Mouse (Mus musculus): Measurements from ENCODE around the gene Cybb. TPM values are rescaled to one million over a fixed set of nuclear protein-coding genes. Genes with fewer than 3 reads are reported as not detected.
"Not testable (repeated sequence)": the region's sequence is repeated elsewhere in the genome, so short reads cannot be mapped to it uniquely, and the experiment has no call there.

Cybb gene
- polyA plus RNA-seq (2012; rRNA removed) = 0.19 and 0.48 TPM in 2 replicates

- DNase-seq (ENCODE audit: extremely low spot score in 1 of 2, low spot score in 1 of 2) = no peak
These were observed at the start of gene Cybb for GRCm38 (mm10) chrX:9487671-9488070. TSS of gene Cybb (minus strand) at chrX:9487771.

GRCm38 (mm10) chrX:9536881-9537280, 49.3 kb upstream of the Cybb start:
- no peak for DNase-seq (ENCODE audit: extremely low spot score in 1 of 2, low spot score in 1 of 2)

DNA sequence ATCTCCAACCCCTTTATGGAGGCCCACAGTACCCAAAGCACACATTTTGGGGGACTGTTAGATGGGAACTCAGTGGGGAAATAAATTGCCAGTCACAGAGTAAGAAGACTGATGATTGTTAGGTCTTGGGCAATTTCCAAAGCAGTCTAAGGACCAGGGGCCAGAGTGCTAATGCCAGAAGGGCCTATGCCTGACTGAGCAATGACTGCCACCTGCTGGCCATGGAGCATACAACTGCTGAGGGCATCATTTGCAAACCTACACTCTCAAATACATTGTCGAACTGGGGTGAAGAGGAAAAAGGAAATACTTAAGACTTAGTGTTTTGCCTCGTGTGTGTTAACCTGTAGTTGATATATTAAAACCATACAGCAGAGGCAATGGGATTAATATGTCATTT, 32.4 kb upstream of the Cybb start:
- peak in 1 of 2 experiments; percentile 30 for DNase-seq (ENCODE audit: extremely low spot score in 1 of 2, low spot score in 1 of 2)

DNA sequence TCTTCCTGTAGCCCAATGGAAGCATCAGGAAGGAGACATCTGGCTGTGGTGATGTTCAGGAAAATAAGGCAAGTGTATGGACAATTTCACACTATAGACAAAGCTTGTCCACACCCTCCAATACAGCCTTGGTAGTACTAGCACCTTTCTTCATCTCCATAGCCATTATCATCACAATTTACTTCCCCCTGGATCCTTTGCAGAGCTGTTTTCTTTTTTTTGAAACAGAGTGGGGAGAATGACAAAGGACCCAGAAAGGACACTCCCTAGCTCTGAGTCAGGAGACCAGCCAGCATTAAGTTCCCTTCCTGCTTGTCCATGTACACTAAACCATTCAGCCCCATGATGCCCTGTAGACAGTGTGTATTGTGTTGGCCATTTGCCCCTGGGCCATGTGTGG, 30.0 kb upstream of the Cybb start:
- DNase-seq (ENCODE audit: extremely low spot score in 1 of 2, low spot score in 1 of 2) = not testable (repeated sequence)

DNA sequence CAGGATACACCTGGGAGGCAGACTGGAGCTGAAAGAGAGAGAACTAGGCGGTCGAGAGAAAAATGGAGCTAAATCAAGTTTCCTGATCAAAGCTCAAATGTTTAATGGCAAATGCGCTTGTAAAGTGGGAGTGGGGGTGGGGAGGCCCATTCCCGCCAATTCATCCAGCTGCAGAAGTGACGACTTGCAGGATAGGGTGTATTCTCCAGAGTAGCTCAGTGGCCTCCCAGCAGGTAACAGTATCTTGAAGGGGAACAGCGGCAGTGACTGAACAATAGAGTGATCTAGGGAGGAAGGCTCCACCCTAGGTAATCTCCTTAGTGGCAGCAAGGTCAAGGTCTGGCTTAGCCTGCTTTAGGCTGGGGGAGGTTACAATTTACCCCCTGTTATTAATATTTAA, 12.5 kb downstream of the Cybb start:
- not testable (repeated sequence) for DNase-seq (ENCODE audit: extremely low spot score in 1 of 2, low spot score in 1 of 2)

GRCm38 (mm10) chrX:9474440-9474839, 13.1 kb downstream of the Cybb start:
- DNase-seq (ENCODE audit: extremely low spot score in 1 of 2, low spot score in 1 of 2) = no peak

DNA sequence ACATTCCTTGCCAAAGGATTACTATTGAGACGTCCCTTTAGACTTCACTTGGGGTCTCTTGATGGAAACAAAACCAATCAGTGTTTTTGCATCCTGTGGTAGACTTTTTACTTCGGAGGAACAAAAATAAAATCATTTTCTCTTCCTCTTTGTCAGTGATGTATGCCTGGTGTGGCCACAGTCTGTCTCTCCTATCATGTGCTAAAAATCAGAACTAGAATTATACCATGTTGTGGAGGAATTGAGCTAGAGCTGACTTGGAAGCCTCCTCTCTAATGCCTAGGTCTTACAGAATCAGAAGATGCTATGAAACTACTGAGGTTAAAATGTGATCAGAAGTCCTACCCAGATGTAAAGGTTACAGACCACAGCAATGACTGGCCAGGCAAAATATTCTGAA, 13.8 kb downstream of the Cybb start:
- no peak for DNase-seq (ENCODE audit: extremely low spot score in 1 of 2, low spot score in 1 of 2)

- DNase-seq (ENCODE audit: extremely low spot score in 1 of 2, low spot score in 1 of 2) = no peak
These were observed 16.7 kb downstream of the Cybb start for GRCm38 (mm10) chrX:9470811-9471388.

DNA sequence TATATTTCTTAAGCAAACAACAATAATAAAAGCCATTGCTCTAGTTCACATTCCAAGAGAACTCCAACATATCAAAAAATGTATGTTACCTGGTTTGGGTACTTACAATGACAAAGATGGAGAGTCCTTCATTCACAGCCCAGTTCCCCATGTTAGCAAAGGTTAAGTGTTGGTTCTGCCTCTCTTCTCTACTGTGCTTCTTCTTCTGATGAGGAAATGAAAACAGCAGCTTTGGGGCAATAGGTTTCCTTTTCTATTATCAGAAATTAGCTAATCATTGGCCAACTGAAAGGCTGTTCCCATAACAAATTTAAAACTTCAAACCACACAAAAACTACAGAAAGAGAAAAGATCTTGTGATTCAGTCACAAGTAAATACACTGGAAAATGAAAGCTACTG, 18.5 kb downstream of the Cybb start:
- DNase-seq (ENCODE audit: extremely low spot score in 1 of 2, low spot score in 1 of 2) = no peak

GRCm38 (mm10) chrX:9467020-9467419, 20.6 kb downstream of the Cybb start:
- DNase-seq (ENCODE audit: extremely low spot score in 1 of 2, low spot score in 1 of 2) = no peak

GRCm38 (mm10) chrX:9465890-9466289, 21.7 kb downstream of the Cybb start:
- no peak for DNase-seq (ENCODE audit: extremely low spot score in 1 of 2, low spot score in 1 of 2)

- DNase-seq (ENCODE audit: extremely low spot score in 1 of 2, low spot score in 1 of 2) = no peak
These were observed 24.9 kb downstream of the Cybb start for GRCm38 (mm10) chrX:9462671-9463070.

GRCm38 (mm10) chrX:9461399-9461798, 26.2 kb downstream of the Cybb start:
- no peak for DNase-seq (ENCODE audit: extremely low spot score in 1 of 2, low spot score in 1 of 2)

- no peak for DNase-seq (ENCODE audit: extremely low spot score in 1 of 2, low spot score in 1 of 2)
These were observed 27.1 kb downstream of the Cybb start for GRCm38 (mm10) chrX:9460387-9460930.

DNA sequence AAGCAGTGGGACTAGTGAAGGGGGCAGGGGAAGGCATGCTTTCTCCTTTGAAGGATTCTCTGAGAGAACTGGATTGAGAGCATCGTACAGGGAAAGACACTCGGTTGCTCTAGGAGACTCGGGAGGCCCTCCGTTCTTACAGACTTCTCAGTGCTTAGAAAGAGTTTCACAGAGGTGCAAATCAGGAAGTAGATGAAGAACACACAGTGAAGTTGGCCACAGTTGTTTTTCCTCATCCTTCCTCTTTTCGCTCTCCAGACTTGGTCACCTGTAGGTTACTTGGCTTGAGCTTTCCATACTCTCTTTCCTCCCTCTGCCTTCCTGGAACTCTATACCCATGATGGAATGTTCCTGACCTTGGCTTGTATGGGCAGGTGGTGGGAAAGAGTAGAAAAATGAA, 35.2 kb downstream of the Cybb start:
- DNase-seq (ENCODE audit: extremely low spot score in 1 of 2, low spot score in 1 of 2) = no peak

- DNase-seq (ENCODE audit: extremely low spot score in 1 of 2, low spot score in 1 of 2) = no peak
These were observed 40.3 kb downstream of the Cybb start for GRCm38 (mm10) chrX:9447284-9447683.

GRCm38 (mm10) chrX:9441102-9441501, 46.5 kb downstream of the Cybb start:
- DNase-seq (ENCODE audit: extremely low spot score in 1 of 2, low spot score in 1 of 2) = no peak

- no peak for DNase-seq (ENCODE audit: extremely low spot score in 1 of 2, low spot score in 1 of 2)
These were observed 47.0 kb downstream of the Cybb start for GRCm38 (mm10) chrX:9440556-9440955.

DNA sequence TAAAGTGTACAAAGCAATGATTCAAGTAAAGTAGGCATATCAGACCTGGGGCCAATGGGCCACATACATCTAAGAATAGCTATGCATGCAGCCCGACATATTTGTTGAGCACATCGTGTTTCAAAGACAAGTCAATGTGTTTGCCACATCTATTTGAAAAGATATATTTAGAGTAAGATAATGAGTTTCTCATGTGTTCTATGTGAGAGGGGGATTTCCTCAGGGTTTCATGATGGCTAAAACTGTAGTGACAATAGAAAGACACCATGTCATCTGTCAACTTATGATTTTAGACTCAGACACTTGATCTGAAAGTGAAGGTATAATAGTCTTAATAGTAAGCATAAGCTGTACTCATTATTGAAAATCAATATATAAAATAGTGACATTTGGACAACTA, 48.3 kb downstream of the Cybb start:
- DNase-seq (ENCODE audit: extremely low spot score in 1 of 2, low spot score in 1 of 2) = no peak

DNA sequence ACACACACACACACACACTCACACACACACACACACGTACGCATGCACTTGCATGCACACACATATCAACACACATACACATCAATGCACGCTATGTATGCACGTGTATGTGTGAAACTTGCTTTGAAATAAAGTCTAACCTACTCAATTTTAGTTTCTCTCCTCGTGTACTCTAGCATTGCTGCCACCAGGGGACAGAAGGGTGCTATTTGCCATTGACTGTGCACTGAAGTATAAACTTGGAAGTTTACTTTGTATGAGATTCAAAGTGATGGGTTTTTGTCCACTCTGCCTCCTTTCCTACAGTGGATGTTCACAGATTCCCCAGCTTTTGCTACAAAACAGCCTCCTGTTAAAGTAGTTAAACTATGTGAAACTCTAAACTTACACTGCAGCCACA, 73.7 kb downstream of the Cybb start:
- no peak for DNase-seq (ENCODE audit: extremely low spot score in 1 of 2, low spot score in 1 of 2)

Measured in frontal cortex, adult 2 months (tissue).